Mouse (Mus musculus): Measurements from ENCODE around the gene Atad1. TPM values are rescaled to one million over a fixed set of nuclear protein-coding genes. Genes with fewer than 3 reads are reported as not detected.

The Atad1 gene
- total RNA-seq, 2 experiments from 2014 or later, result 101 to 104 TPM

DNA sequence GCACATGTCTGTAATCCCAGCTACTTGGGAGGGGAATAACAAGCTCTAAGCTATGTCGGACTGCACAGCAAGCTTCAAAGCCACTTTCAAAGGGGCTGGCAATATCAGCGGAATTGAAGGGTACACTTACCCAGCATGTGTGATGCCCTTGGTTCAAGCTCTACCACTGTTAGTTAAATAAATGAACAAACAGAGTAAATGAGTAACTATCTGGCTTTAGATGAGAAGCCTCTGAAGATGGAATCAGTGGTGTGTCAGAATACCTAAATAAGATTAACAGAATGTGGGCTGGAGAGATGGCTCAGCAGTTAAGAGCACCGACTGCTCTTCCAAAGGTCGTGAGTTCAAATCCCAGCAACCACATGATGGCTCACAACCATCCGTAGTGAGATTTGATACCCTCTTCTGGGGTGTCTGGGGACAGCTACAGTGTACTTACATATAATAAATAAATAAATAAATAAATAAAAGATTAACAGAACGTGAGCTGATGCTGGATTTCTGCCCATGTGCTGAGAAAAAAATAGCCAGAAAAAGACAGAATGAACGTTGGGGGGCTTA is 110.9 kb downstream of the Atad1 start:
- no peak for DNase-seq
- intact Hi-C loops (cut with DNase I), result no loop called here

DNA sequence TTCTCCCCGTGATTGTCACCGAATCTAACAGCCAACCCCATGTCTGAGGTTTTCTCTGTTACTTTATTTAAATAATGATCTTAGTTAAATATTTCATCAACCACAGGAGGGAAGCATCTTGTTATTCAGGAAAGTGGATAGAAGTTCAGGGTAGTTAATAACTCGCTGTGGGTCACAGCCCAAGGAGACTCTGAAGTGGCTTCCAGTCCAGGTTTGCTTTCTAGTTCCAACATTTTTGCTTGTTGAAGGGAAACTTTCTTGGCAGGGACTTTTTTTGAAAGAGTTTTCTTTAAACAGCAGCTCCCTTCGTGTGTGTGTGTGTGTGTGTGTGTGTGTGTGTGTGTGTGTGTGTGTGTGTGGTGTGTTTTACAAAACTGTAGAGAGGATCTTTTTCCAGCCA is 112.0 kb downstream of the Atad1 start:
- intact Hi-C loops (cut with DNase I), result no loop called here
- no peak for DNase-seq

DNA sequence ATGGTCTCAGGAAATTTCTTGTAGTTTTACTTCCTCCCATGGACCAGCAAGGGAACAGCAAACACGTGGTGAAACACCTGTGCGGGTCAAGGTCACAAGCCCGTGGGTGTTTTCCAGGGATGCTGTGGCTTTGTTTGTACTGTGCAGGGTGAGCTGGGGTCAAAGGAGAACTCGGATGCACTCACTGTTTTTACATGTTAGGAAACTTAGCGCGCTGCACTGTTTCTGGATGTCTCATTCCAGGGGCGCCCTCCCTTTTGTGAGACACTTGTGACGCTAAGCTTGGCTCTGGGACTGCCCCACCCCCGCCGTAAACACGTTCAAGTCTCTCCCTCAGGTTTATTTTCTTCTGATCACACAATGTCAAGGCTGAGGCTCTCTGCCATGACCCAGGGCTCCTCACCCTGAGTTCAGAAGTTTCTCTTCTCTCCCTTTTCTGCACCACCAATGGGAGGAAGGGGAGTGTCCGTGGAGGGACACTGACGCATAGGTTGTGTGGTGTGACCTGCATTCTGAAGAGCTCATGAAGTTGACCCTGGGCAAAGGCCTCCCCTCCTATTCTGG is 112.7 kb downstream of the Atad1 start:
- intact Hi-C loops (cut with DNase I), result no loop called here
- no peak for DNase-seq

DNA sequence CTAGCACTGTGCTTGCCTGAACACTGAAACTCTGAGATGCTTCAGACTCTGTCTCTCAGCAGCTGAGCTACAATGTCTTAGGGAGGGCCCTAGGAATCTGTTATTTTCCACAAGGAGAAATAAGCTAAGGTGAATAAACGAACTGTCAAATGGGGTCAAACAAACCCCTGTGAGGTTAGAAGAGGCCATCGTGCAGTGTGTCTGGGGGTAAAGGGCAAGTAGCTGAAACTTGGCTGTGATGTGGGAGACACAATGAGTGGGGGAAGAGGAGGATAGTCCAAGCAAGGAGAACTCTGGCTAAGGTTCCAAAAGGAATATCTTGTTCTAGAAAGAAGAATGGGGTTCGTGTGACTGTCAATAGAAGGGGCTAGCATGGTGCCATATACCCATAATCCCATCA is 117.4 kb downstream of the Atad1 start:
- intact Hi-C loops (cut with DNase I), result no loop called here
- DNase-seq, result no peak

Other genes with a start within 250 kb of the Atad1 start
- 1 to 10 TPM; 2.2 to 2.8 TPM for gene Papss2, start 144.0 kb downstream of the Atad1 start, total RNA-seq (2021)
- gene Pten, start 17.7 kb upstream of the Atad1 start, total RNA-seq (2021), result 100 to 1,000 TPM; 144 to 149 TPM